Comparison of ENCODE assay signal across 8 mouse cellular contexts in the genomic region with DNA sequence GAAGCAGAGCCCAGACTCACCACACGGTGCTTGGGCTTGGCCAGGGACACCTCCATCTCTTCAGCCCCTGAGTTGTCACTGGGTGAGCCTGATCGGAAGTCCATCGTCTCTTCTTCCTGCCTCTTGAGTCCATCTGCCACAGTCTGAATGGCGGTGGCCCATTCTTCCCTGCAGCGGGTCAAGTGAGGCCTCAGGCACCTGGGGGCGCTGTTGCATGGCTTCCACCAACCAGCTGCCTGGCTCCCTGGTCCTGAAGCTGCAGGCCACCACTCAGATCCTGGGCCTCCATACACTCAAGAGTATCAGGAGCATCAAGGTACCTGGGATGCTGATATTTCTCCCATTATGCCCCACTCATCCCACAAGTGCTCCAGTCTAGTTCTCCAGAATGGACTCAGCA. TPM values are rescaled to one million over a fixed set of nuclear protein-coding genes. Genes with fewer than 3 reads are reported as not detected.
A peak's percentile ranks its signal among the peaks of the same experiment; 100 is the strongest.
DNase-seq lines count a peak whose midpoint lies in the region; ATAC-seq lines count a peak whose summit lies in the region.

No protein-coding gene starts in this region.

- ATAC-seq in megakaryocyte-erythroid progenitor cell, adult 5-6 weeks (replicated peaks; ENCODE audit: low FRiP score, low TSS enrichment, poor library complexity, severe bottlenecking), result peak; percentile 35; the same call in 1 of the 2 replicates

- intact Hi-C loops in heart, postnatal 25 days (cut with DNase I), result loop anchor here (2.0 kb wide), 1 partner anchor 16 kb away; the partner anchor contains the start of gene Akt1

- peak; percentile 94 for DNase-seq in heart, adult 11 months
- DNase-seq in heart, postnatal 25 days (ENCODE audit: low spot score), result no peak
- peak; percentile 71 for DNase-seq in thymus, postnatal 14 days
- no peak for DNase-seq in thymus, postnatal 0 days (ENCODE audit: low spot score)
- DNase-seq in embryo, embryonic 10.5 days (ENCODE audit: low spot score), result peak; percentile 27
- peak; percentile 87 for DNase-seq in kidney, postnatal 10 days
- no peak for DNase-seq in c-Kit-positive CD71-positive TER-119-positive erythroid progenitor cells, embryonic 14.5 days (ENCODE audit: low spot score)

RNA-seq across cellular contexts. Expression of gene Siva1, which starts 14.6 kb away (rescaled TPM):
- 10 to 100 TPM; 29.5 to 35.7 TPM for total RNA-seq in heart, postnatal 25 days (2021)
- polyA plus RNA-seq in thymus, postnatal 0 days (2015; fragmentation: Nextera tagmentation; extraction: Ambion mirVana), result 174 and 203 TPM in 2 replicates
- total RNA-seq in megakaryocyte-erythroid progenitor cell, adult 5-6 weeks (2014; fragmentation: Nextera tagmentation), result 168 and 170 TPM in 2 replicates
- total RNA-seq in megakaryocyte-erythroid progenitor cell, adult 5-6 weeks (2017), result 169 and 202 TPM in 2 replicates

RNA-seq across cellular contexts. Expression of gene Akt1, which starts 15.6 kb away (rescaled TPM):
- total RNA-seq in heart, postnatal 25 days (2021), result 100 to 1,000 TPM; 206 to 215 TPM
- polyA plus RNA-seq in thymus, postnatal 0 days (2015; fragmentation: Nextera tagmentation; extraction: Ambion mirVana), result 60.8 and 80.4 TPM in 2 replicates
- total RNA-seq in megakaryocyte-erythroid progenitor cell, adult 5-6 weeks (2014; fragmentation: Nextera tagmentation), result 101 and 119 TPM in 2 replicates
- 42.9 and 71.8 TPM in 2 replicates for total RNA-seq in megakaryocyte-erythroid progenitor cell, adult 5-6 weeks (2017)

RNA-seq across cellular contexts. Expression of gene Zbtb42, which starts 19.5 kb away (rescaled TPM):
- 1 to 10 TPM; 6.4 to 6.7 TPM for total RNA-seq in heart, postnatal 25 days (2021)
- polyA plus RNA-seq in thymus, postnatal 0 days (2015; fragmentation: Nextera tagmentation; extraction: Ambion mirVana), result 2.6 and 2.8 TPM in 2 replicates
- 0.33 and 0.67 TPM in 2 replicates for total RNA-seq in megakaryocyte-erythroid progenitor cell, adult 5-6 weeks (2014; fragmentation: Nextera tagmentation)
- total RNA-seq in megakaryocyte-erythroid progenitor cell, adult 5-6 weeks (2017), result 0.11 and 6.8 TPM in 2 replicates

RNA-seq across cellular contexts. Expression of gene Adssl1, which starts 39.3 kb away (rescaled TPM):
- total RNA-seq in heart, postnatal 25 days (2021), result 100 to 1,000 TPM; 147 TPM
- polyA plus RNA-seq in thymus, postnatal 0 days (2015; fragmentation: Nextera tagmentation; extraction: Ambion mirVana), result 10.1 and 10.6 TPM in 2 replicates
- total RNA-seq in megakaryocyte-erythroid progenitor cell, adult 5-6 weeks (2014; fragmentation: Nextera tagmentation), result 3.7 and 6.2 TPM in 2 replicates
- 5.0 and 5.8 TPM in 2 replicates for total RNA-seq in megakaryocyte-erythroid progenitor cell, adult 5-6 weeks (2017)

Comparison
In these comparisons a context has a peak if more than half of its experiments do, and no peak if none do; other contexts are left out.
1. DNase-seq: peak in heart, adult 11 months (single experiment), thymus, postnatal 14 days (single experiment), embryo, embryonic 10.5 days (single experiment) and kidney, postnatal 10 days (single experiment); none in heart, postnatal 25 days (single experiment), thymus, postnatal 0 days (single experiment) and c-Kit-positive CD71-positive TER-119-positive erythroid progenitor cells, embryonic 14.5 days (single experiment).
2. RNA of gene Siva1, which starts 14.6 kb away (total RNA-seq): 168 to 202 TPM in megakaryocyte-erythroid progenitor cell, adult 5-6 weeks; 29.5 to 35.7 TPM in heart, postnatal 25 days; every median in the first group is over 4 times any median in the second.